Mouse (Mus musculus) neural tube, embryonic 10.5 days (tissue): ENCODE results near the gene Crat.
A peak's percentile ranks its signal among the peaks of the same experiment; 100 is the strongest.

ENCODE experiments used
- DNase-seq: peaks from one replicate; pipeline ENCODE4 v3.0.0-alpha.2; 2017; ENCODE audit warnings: low spot score; ENCODE audit errors: extremely low spot score

Crat gene

GRCm38 (mm10) chr2:30408452-30409100 lies 7.0 kb downstream of the Crat start:
- no peak for DNase-seq

GRCm38 (mm10) chr2:30407778-30408177 lies 7.8 kb downstream of the Crat start:
- no peak for DNase-seq

GRCm38 (mm10) chr2:30407221-30407620 lies 8.4 kb downstream of the Crat start:
- DNase-seq = no peak

- DNase-seq = no peak
Observed at GRCm38 (mm10) chr2:30403870-30404269, 11.7 kb downstream of the Crat start.

GRCm38 (mm10) chr2:30402843-30403242 lies 12.8 kb downstream of the Crat start:
- DNase-seq = no peak

- DNase-seq = no peak
Observed at GRCm38 (mm10) chr2:30402351-30402826, 13.2 kb downstream of the Crat start.

GRCm38 (mm10) chr2:30401581-30401980 lies 14.0 kb downstream of the Crat start:
- DNase-seq = no peak

GRCm38 (mm10) chr2:30399191-30400171 lies 16.1 kb downstream of the Crat start:
- DNase-seq = peak; percentile 35

GRCm38 (mm10) chr2:30397986-30398512 lies 17.6 kb downstream of the Crat start:
- no peak for DNase-seq

- DNase-seq = no peak
Observed at GRCm38 (mm10) chr2:30396246-30396645, 19.4 kb downstream of the Crat start.

- DNase-seq = no peak
Observed at GRCm38 (mm10) chr2:30395757-30396156, 19.9 kb downstream of the Crat start.

- no peak for DNase-seq
Observed at GRCm38 (mm10) chr2:30393370-30393656, 22.3 kb downstream of the Crat start.

- no peak for DNase-seq
Observed at GRCm38 (mm10) chr2:30392577-30393369, 22.8 kb downstream of the Crat start.

GRCm38 (mm10) chr2:30392114-30392576 lies 23.5 kb downstream of the Crat start, which contains the start of gene Dolpp1:
Gene Dolpp1, plus strand, starts transcription at chr2:30392254.
- peak; percentile 97 for DNase-seq

- no peak for DNase-seq
Observed at GRCm38 (mm10) chr2:30389000-30389399, 26.6 kb downstream of the Crat start.

GRCm38 (mm10) chr2:30386913-30387312 lies 28.7 kb downstream of the Crat start:
- no peak for DNase-seq

GRCm38 (mm10) chr2:30385591-30385990 lies 30.0 kb downstream of the Crat start:
- no peak for DNase-seq

- no peak for DNase-seq
Observed at GRCm38 (mm10) chr2:30384814-30385213, 30.8 kb downstream of the Crat start.

GRCm38 (mm10) chr2:30381377-30381725 lies 34.3 kb downstream of the Crat start:
- no peak for DNase-seq

GRCm38 (mm10) chr2:30380564-30381376 lies 34.8 kb downstream of the Crat start:
- no peak for DNase-seq

- DNase-seq = no peak
Observed at GRCm38 (mm10) chr2:30379307-30379706, 36.3 kb downstream of the Crat start.
